Mouse (Mus musculus) kidney, postnatal 4 days (tissue): ENCODE measurements around the gene Robo4.

ENCODE experiments used
- DNase-seq, 2 experiments: peaks; one replicate each; pipeline ENCODE4 v3.0.0; 2021; ENCODE audit warnings: mixed read lengths in 2 of 2

Robo4 gene

DNA sequence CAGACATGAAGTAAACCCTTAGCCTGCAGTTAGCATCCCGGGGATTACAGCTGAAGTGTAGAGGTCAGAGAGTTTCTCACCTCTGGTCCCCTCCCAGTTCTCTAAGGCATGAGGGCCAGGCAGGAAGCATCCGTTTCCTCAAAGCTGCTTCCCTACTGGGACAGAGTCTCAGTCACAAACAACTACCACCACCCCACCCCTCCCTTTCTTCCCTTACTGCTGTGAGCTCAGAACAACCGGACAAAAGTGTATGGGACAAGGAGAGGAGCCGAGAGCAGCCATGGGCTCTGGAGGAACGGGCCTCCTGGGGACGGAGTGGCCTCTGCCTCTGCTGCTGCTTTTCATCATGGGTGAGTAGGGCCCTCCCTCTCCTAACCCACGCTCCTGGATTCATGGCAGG is at the start of gene Robo4:
Robo4 (plus strand) TSS at position 96 of the 400 bp plus-strand sequence.
- DNase-seq, result peak; percentile 38 to 57

- no peak for DNase-seq
Measured at GRCm38 (mm10) chr9:37354485-37354884, 47.2 kb upstream of the Robo4 start.

DNA sequence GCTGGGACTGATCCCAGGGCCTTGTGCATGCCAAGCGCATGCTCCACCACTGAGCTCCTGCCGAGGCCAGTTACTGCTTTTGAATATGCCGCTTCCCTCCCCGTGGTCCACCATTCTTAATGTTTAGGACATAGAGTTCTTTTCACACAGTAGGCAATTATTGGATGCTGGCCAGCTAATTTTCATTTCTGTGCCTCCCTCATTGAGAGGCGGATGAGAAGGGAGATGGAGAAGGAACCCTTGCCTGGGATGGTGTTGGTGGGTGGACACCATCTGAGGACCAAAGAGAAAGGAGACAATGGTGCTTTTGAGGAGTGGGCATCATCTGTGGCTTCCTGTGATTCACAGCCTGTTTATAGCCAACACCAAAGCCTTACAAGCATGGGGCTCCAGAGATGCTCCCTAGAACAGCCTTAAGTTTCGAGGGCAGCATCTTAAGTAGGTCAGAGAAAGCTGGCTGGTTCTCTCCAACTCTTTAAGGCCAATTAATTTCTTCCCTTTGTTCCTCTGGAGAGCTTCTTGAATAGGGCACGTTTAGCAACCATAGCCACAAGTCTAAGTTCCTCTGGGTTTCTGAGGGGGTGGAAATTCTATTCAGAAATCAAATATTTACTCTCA is 42.9 kb upstream of the Robo4 start:
- no peak for DNase-seq

DNA sequence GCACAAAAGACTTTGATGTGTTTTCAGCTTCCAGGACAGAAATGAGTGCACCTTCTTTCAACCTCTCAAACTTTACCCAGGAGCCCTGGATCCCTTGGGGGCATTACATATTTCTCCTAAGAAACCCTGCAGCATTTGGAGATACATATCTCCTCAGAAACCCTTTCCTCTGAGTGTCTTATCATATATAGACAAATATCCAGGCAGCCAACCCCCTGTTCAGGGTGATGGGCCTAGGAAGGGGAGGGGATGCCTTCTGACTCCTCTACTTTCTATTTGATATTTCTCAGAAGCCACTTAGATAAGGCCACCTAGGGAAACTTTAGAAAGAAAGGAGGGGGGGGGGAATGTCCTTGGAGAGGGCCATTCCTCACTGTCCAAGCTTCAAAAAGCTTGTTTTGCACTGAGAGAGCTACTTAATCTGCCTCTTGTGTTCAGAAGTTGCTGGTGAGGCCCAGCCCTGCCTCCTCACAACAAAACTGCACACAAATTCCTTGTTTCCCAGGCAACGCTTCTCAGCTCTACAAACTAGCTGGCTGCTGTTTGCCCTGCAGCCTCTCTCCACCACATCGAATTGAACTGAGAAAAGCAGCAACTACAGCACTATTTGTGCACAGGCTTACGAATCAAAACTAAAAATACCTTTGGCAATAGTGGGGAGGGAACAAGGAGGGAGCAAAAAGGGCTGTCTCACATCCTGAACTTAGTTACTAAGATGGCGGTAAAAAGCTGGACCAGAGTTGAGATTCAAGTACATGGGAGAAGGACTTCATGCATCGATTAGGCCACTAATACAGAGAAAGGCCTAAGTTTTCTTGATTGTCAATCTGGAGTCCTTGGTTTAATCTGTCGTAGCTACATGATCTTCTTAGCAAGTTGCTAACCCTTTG is 42.1 kb upstream of the Robo4 start:
- peak; percentile 29 to 50 for DNase-seq

GRCm38 (mm10) chr9:37362084-37362483 is 39.6 kb upstream of the Robo4 start:
- DNase-seq, result no peak

- DNase-seq, result no peak
Measured at GRCm38 (mm10) chr9:37362881-37363280, 38.8 kb upstream of the Robo4 start.

GRCm38 (mm10) chr9:37363551-37363950 is 38.1 kb upstream of the Robo4 start:
- no peak for DNase-seq

DNA sequence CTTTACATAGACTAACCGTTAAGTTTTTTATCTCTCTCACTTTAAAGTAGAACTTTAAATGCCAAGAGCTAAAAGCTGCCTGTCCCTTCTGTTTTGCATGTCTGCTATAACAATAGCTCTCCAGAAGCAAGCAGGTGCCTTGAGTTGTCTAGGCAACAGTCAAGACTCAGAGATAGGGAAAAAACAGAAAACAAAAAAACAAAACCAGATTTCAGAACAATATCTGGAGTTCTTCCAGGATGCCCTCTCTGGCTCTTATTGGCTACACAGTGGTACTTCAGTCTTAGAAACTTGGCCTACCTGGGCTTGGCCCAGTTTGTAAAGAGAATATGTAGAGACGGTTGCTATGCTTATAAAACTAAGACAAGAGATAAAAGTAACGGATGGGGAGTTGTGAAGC is 37.3 kb upstream of the Robo4 start:
- no peak for DNase-seq

DNA sequence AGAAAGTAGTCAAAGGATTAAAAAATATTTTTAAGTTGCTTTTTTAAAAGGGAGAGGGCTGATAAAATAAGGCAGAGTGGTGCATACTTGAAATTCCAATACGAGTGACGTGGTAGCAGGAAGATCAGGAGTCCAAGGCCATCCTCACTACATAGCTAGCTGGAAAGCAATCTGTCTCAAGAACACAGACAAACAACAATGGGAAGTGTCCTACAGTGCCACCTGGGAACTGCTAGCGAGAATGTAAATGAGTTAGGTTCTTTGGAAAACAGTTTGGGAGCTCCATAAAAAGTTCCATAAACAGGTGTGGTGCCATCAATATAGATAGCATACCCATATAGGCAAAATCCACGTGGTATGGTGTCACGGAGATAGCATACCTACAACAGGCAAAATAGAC is 36.0 kb upstream of the Robo4 start:
- DNase-seq, result no peak

DNA sequence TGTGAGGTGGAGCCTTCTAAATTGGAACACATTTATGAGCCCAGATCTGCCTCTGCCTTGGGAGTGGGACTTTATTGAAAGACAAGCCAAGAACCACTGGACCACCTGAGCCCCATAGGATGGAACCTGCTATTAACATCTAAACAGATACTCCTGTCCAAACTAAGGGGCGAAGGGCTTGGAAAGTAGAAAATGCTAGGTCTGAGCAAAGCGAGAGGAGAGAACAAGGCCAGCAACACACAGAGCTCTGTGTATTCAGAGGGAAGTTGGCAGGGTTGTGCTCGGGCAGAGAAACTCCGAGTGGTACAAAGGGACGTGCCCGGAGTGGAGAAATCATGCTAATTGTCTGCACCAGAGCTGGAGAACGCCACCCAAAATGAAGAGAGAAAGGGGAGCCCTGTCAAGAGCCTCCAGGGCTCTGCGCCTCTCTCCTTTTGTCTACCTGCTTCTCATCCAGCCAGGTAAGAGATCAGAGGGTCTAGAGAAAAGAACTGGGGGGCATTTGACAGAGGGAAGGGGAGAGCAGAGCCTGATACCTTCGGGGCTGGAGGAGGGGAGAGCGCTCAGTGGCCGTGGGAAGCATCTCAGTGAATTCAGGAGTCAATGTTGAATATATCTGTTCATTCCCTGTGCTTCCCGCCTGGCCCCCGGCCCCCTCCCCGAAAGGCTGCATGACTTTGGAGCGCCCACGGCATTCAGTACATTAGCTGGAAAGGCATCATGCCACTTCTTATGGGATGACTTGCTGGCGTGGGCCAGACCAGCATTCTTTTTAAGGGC is 34.2 kb upstream of the Robo4 start, which contains the start of gene Hepacam:
Hepacam (plus strand) TSS at position 51 of the 780 bp plus-strand sequence.
- no peak for DNase-seq

GRCm38 (mm10) chr9:37368081-37368830 is 33.4 kb upstream of the Robo4 start:
- peak in 1 of 2 experiments; percentile 28 for DNase-seq

- DNase-seq, result peak; percentile 20 to 54
Measured at GRCm38 (mm10) chr9:37368860-37369259, 32.8 kb upstream of the Robo4 start.

DNA sequence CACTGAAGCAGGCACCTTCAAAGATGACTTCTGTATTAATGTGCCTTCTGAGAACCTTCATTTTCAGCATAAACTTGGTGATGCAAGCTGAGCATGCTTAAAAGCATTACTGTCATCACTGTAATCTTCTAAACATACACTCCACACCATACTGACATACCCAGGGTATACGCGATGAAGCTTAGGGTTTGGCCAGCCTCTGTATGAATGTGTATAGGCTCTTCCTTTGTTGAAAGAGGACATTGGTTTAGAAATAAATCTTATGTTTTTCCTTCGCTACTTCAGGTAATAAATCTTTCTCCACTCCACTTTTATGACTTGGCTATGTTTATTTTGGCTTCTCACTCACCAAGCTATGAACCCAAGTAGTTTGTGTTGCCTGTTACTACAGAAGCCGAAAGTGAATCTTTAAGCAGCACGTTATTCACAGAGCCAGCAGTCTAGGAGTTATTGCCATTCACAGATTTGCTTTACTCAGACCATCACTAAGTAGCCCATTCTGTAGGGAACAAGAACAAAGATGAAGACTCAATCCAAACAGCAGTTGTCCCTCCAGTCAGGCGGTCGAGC is 30.4 kb upstream of the Robo4 start:
- DNase-seq, result no peak

- no peak for DNase-seq
Measured at GRCm38 (mm10) chr9:37375718-37376117, 26.0 kb upstream of the Robo4 start.

DNA sequence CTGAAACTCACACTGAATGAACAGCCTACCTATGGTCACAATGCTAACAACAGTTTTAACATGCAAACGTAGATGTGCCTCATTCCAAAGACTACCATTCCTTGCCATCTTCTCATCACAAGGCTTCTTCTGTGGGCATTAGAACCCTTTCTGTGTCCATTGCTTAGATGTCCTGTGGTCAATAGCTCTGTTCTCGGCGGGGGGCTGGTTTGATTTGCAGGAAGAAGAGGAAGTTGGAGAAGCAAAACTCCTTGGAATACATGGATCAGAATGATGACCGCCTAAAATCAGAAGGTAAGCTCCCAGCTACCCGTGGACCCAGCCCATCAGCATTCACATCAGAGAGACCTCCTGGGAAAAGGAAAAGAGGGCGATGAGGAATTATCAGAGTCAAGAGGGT is 18.5 kb upstream of the Robo4 start:
- DNase-seq, result no peak

- DNase-seq, result peak; percentile 66 to 72
Measured at GRCm38 (mm10) chr9:37384284-37385182, 17.2 kb upstream of the Robo4 start.

DNA sequence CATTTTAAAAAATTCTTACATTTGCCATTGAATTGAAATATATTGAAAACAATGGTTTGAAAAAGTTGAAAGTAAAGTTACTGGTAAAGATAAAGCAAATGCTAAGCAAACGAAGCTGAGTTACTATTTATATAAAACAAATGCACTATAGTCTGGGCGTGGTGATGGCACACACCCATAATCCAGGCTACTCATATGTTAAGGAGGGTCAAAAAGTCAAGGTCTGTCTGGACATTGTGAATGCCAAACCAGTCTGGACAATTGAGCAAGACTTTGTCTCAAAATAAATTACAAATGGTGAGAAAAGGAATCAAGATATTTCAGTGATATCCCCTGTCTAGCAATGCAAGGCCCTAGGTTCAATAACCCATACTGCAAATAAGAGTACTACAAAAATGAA is 10.8 kb upstream of the Robo4 start:
- DNase-seq, result no peak

DNA sequence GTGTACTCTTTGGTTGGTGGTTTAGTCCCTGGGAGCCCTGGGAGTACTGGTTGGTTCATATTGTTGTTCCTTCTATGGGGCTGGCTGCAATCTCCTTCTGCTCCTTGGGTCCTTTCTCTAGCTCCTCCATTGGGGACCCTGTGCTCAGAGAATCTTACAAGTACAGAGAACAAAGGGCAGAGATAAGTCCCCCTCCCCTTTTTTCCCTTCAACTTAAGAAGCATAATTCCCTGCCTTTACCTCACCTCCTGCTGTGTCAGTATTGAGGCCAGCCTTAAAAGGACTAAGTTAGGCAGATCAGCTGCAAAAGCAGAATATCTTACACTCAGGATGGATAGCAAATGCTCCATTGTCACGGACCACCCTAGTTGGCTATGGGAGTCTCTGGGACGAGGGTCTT is 9.6 kb upstream of the Robo4 start:
- DNase-seq, result no peak

DNA sequence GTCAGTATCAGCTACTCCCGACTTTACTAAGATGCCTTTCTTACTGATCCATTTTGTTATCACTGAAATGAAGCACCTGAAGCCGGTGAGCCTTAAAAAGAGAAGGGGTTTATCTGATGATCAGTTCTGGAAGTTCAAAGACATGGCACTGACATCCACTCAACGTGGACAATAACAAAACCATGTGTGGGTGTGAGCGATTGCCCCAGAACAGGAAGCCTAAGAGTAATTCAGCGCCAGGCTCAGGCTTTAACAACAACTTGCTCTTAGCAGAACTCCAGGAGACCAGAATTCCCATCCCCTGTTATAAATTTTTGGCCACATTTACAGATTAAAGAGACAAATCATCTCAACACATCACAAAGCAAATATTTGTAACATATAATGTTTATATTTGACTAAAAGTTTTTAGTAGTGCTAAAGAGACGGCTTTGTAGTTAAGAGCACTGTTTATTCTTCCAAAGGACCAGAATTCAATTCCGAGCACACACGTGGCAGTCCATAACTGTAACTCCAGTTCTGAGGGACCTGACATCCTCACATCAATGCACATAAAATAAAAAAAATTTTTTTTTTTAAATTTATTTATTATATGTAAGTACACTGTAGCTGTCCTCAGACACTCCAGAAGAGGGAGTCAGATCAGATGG is 8.1 kb upstream of the Robo4 start:
- no peak for DNase-seq

GRCm38 (mm10) chr9:37400585-37400984 is 1.1 kb upstream of the Robo4 start:
- peak in 1 of 2 experiments; percentile 37 for DNase-seq

- no peak for DNase-seq
Measured at GRCm38 (mm10) chr9:37402501-37402900, 804 bp downstream of the Robo4 start.
